Mouse (Mus musculus): ENCODE results near the gene Olfr222.
"Not testable (repeated sequence)": the region's sequence is repeated elsewhere in the genome, so short reads cannot be mapped to it uniquely, and the experiment has no call there.

Olfr222 gene

DNA sequence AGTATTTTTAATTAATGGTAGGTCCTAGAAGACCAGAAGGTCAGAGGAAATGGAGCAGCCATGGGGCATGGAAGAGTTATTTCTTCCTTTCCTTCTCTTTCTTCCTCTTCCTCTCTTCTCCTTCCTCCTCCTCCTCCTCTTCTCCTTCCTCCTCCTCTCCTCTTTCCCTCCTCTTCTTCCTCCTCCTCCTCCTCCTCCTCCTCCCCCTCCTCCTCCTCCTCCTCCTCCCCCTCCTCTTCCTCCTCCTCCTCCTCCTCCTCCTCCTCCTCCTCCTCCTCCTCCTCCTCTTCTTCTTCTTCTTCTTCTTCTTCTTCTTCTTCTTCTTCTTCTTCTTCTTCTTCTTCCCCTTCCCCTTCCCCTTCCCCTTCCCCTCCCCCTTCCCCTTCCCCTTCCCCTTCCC lies at the start of gene Olfr222:
Olfr222 (minus strand) TSS at position 101 of the 400 bp plus-strand sequence.
- not testable (repeated sequence) for DNase-seq (ENCODE audit: low spot score)

DNA sequence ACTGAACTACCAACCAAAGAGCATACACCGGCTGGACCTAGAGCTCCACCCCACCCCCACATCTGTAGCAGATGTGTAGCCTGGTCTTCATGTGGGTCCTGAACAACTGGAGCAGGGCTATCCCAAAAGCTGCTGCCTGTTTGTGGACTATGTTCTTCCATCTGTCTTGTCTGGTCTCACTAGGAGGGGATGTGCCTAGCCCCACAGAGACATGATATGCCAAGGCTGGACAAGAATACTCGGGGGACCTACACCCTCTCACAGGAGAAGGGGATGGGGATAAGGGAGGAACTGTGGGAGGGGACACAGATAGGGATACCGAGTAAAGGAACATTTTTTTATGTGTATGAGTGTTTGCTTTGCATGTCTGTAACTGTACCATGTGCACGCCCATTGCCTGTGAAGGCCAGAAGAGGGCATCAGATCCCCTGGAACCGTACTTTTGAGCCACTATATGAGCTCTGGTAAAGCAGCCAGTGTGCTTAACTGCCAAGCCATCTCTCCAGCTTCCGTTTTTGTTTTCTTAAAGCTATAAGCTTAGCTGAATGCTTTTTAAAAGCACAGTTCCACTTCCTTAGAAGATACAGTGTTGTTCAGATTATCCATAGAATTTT lies 48.1 kb upstream of the Olfr222 start:
- DNase-seq (ENCODE audit: low spot score) = peak; percentile 5

DNA sequence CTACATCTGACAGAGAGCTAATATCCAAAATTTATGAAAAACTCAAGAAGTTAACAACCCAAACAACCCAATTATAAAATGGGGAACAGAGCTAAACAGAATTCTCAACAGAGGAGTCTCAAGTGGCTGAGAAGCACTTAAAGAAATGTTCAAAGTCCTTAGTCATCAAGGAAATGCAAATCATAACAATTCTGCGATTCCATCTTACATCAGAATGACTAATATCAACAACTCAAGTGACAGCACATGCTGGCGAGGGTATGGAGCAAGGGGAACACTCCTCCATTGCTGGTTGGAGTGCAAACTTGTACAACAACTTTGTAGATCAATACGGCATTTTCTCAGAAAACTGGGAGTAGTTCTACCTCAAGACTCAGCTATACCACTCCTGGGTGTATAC lies 46.2 kb upstream of the Olfr222 start:
- no peak for DNase-seq (ENCODE audit: low spot score)

DNA sequence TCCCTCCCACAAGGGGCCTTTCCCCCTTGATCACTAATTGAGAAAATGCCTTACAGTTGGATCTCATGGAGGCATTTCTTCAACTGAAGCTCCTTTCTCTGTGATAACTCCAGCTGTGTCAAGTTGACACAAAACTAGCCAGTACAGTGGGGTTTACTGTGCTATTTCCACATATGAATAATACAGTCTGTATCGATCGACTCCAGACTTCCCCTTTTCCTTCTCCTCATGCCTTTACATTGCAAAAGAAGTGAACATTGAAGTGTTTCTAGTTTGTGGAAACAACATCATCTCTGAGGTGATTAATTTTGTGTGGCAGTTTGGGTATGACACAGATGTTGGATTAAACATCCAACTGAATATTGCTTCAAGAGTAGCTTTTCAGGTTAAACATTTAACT lies 41.0 kb upstream of the Olfr222 start:
- DNase-seq (ENCODE audit: low spot score) = not testable (repeated sequence)

DNA sequence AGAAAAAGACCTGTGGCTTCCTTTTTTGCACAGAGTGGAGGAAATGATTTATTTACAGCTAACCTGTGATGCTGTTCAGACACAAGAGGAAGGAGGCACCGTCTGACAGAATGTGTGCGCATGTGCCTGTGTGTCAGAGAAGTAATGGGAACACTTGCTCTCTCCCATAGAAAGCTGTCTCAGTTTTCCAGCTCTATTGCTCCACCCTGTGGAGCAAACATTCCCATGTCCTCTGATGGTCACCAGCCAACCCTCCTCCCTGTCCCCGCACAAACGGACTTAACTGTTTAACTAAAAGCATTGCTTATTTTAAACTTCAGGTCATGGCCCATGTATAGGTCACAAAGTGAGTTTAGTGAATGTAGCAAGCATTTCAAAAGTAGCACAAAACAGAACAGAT lies 38.1 kb upstream of the Olfr222 start:
- no peak for DNase-seq (ENCODE audit: low spot score)

DNA sequence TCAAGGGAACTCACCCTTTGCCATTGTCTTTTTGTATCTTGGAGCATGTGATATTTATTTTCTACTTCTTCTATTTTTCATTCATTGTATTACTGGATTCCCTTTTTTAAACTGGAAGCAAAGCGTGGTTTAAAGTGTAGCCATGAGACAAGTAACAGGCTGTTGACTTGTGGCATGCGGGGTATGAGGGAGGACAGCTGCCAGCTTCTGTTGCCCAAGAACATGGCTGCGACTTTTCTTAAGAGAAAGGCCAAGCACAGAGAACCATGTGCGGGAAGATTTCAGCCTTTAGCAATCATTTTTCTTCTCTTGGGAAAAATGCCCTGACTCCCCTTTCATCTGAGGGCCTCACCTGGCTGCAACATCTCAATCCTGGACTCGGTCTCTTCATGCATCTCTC lies 35.6 kb upstream of the Olfr222 start:
- no peak for DNase-seq (ENCODE audit: low spot score)

DNA sequence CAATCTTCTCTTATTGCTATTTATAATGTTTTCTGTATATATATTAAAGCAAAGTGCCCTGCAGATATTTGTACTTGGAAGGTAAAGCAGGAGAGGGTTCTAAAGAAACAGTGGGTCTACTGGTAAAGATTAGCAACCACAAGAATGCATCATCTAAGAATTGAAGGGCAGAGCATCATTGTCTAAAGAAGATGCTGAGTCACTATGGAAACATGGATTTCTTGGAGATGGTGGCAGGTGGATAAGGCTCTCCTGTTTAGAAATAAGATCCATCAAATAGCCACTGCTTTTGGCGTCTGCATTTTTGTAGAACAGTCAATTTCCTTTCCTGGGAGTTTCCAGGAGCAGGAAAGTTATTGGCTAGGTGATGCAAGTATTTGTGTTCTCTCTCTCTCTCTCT lies 26.3 kb upstream of the Olfr222 start:
- DNase-seq (ENCODE audit: low spot score) = no peak

DNA sequence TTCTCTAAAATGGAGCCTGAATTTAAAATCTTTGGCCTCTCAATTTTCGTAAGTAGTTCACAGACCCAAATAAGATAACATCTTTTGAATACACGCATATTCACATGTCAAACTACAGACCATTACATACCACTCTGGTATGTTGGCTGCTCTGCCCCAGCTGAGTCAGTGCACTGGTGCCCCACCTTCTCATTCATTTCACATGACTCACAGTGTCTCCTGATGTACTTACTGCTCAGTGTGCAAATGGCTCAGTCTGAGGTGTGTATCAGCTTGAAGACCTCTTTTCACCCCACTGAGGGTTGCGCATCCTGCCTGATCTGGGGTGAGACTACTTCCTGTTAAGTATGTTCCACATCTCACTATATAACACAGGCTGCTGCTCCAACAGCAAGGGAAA lies 24.8 kb upstream of the Olfr222 start:
- no peak for DNase-seq (ENCODE audit: low spot score)

DNA sequence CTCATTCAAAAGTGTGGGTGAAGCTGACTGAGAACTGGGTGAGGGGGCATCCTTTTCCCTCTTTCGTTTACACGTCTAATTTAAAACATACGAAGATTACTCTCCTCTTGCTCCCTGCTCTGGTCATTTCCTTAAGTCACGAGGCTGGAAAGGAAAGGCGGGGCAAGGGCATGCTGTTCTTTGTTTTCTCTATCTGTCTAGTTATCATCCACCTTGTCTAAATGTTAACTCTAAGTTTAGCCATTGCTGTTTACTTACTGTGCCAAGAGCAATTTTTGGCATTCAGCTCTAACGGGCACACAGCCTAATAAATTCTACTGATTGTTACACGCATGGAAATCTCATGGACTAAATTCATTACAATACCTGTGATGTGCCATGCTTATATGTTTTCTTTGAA lies 23.2 kb upstream of the Olfr222 start:
- no peak for DNase-seq (ENCODE audit: low spot score)

DNA sequence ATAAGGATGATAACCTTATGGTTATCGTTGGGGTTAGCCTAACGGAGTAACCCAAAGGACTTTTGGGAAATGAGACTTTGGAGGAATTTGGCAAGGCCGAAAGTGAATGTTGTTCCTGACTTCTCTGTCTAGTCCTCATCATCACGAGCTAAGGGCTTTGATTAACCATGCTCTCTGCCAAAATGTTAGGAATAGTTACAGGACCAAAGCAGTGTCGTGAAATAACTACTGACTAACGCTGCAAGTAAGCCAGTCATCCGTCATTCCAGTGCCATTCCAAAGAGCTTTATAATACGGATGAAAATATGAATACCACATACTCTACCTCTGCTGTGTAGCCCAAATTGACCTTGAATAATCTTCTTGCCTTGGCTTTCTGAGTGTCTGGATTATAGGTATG lies 20.9 kb upstream of the Olfr222 start:
- DNase-seq (ENCODE audit: low spot score) = no peak

DNA sequence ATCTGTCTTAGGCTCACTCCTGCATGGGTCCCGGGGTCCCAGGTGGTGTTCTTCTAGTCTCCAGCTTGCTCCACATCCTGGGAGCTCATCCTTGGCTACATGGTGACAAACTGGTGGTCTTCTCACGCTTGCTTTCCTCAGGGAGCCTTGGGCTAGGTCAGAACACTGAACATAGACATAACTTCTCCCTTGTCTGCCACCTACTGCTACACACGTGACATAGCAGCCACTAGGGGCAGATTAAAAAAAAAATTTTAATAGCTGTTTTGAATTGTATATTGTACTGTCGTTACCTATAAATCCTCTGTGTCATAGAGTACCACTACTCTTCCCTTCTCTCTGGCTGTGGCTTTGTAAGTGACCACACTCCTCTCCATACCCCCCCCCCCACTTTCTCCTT lies 20.1 kb upstream of the Olfr222 start:
- no peak for DNase-seq (ENCODE audit: low spot score)

DNA sequence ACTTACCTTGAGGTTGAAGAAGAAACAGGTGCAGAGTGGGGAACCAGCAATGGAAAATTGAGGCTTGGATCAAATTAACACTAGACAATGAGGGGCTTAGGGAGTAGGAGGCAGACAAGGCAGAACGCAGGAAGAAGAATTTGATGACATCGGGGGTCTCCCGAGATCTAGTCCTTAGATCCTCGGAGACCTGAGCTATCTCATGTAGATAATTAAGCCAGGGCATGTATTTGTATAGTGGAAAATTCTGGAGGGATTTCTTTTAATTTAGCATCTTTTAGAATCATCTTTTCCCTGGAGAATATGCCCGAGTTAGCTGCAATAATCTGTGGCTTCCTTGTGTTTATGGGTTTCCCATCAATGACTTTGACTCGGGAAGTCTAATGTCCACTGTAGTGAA lies 17.2 kb upstream of the Olfr222 start, which contains the start of gene Olfr223:
Olfr223 (minus strand) TSS at position 101 of the 400 bp plus-strand sequence.
- no peak for DNase-seq (ENCODE audit: low spot score)

DNA sequence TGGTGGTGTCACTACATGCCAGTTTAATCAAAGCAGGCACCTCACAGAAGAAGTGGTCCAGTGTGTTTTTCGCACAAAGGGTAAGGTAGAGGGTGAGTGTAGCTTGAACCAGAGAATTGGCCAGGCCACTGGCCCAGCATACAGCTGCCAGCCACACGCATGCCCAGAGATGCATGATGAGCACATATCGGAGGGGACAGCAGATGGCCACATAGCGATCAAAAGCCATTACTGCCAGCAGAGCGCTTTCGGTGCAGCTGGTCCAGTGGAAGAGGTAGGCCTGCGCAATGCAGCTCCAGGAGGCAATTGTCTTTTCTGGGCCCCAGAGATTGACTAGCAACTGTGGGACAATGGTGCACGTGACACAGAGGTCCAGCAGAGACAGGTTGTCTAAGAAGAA lies 13.5 kb upstream of the Olfr222 start:
- no peak for DNase-seq (ENCODE audit: low spot score)

DNA sequence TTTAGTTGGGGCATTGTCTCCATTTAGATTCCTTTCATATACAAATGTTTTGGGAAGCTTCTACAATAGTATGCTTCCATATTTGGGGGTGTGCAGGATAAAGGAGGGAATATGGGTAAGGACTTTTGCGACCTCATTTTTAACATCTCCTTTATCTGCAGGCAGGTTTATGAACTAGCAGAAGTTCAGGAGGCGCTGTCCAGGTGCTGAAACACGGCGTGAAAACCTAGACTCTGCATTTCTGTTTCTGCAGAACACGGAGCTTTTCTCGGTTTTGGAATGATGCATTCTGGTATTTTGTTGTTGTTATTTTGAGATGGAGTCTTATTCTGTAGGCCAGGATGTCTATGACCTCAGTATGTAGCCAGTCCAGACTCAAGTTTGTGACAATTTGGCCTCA lies 8.5 kb upstream of the Olfr222 start:
- no peak for DNase-seq (ENCODE audit: low spot score)

DNA sequence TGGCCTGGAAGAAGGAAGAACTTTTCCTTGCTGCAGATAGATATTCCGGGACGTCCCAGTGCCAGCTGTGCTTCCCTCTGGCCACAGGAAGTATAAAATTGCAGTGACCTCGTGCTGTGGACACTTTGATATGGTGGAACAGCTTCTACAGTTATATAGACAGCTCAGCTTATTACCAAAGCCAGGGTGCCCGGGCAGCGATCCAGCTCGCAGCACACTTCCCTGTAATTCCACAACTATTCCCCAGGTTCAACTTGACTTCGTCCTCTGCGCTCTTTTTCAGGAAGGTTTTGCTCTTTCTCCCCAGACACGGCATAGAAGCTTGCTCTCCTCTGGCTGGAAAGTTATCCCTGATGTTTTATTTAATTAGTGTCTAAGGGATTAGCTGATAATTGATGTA lies 309 bp downstream of the Olfr222 start:
- DNase-seq (ENCODE audit: low spot score) = no peak

DNA sequence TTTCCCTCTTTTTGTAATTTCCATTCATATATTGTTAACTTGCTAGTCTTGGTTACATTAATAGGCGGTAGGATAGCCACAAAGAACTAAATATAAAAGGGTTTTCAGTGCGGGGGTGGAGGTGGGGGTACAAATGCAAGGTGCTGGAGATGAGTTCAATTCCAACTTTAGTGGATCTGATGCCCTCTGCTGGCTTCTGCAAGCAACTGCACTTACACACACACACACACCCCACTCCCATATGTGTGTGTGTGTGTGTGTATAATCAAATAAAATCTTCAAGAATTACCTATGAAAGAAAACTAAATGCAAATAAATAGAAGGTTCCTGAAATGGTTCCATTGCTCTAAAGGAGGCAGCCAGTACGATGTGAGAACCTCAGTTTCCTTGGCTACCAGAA lies 6.7 kb downstream of the Olfr222 start:
- no peak for DNase-seq (ENCODE audit: low spot score)

DNA sequence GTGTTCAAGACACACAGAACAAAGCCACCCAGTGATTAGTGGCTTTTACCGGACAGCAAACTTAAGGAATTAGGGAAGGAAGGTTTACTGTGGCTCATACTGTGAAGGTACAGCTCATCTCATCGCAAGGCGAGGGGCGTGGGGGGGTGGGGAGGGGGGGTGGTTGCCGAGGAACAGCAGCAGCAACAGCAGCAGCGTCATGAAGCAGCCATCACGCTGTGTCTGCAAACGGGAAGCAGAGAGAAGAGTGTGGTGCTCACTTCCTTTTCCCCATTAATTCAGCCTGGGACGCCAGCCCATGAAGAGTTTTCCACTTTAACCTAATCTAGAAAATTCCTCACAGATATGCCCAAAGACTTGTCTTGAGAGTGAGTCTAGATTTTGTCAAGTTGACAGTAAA lies 13.2 kb downstream of the Olfr222 start:
- DNase-seq (ENCODE audit: low spot score) = no peak

DNA sequence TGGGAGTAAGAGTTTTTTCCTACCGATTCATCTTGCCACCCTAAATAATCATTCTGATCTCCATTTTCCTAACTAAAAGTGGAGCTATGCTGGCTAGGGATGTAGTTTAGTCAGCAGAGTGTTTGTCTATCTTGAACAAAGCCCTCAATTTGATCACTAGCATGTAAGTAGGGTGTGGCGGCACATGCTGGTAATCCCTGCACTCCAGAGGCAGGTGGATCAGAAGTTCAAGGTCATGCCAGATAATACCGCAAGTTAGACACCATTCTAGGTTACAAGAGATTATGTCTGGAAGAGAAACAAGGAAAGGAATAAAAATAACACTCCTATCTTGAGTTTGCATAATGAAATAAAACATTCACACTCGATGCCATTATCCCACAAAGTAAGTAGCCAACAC lies 13.7 kb downstream of the Olfr222 start:
- no peak for DNase-seq (ENCODE audit: low spot score)

DNA sequence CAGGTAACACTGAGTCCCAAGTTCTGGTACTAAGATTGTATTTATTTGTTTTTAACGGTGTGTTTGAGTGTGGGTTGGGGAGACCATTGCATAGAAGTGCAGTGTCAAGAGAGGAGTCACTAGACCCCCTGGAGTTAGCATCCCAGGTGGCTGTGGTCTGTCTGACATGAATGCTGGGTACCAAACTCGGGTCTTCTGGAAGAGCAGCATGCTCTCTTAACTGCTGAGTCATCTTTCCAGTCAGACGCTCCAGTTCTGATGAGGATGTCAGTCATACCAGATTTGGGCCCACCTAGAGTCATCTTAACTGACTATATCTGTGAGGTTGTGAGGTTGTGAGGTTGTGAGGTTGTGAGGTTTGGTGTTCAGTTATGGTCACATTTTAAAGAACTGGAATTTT lies 15.1 kb downstream of the Olfr222 start:
- DNase-seq (ENCODE audit: low spot score) = no peak

DNA sequence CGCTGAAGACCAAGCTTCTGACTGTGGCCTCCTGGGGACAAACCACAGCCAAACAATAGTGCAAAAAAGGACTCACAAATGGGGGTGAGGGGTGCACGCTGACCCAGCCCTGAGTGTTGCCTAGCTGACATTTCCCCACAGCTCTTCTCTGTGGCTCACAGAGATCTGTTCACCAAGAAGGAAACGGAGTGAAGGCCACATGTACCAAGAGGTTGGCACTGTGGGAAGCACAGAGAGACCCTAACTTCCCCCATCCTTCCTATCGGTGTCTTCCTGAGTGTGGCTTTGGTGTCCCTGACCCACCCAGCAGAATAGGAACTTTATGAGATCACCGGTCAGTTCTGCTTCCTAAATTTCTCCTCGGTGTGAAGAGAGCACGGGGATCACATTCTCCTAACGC lies 21.5 kb downstream of the Olfr222 start:
- no peak for DNase-seq (ENCODE audit: low spot score)

DNA sequence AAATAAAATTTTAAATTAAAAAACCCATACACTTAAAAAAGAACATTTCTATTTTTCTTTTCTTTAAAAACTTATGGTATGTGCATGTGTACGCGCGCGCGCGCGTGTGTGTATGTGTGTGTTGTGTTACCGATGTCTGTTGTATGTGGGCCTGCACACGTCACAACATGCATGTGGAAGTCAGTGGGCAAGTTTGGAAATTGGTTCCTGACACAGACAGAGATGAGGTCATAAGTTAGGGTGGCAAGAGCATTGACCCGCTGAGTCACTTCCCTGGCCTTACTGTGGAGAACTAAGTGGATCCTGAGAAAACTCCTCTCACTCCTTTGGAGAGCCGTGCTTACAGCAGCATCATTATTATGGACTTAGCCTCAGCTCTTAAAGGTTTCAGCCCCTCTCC lies 21.9 kb downstream of the Olfr222 start:
- DNase-seq (ENCODE audit: low spot score) = no peak

DNA sequence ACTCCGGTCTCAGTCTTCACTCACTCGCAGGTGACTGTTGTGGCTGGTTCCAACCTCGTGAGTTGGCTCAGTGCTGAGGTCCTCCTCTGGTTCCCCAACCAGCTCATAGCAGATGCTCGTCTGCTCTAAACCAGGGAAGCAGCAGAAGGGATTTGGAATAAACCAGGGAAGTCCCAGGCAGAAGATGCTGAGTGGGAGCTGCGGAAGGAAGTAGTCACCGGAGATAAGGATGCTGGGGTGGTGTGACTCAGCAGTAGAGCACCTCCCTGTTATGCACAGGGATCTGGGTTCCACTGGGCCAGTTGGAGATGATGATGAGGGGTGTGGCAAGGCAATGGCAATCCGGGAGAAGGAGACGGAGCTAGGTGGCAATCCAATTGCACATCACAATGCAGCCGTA lies 32.0 kb downstream of the Olfr222 start:
- DNase-seq (ENCODE audit: low spot score) = no peak

DNA sequence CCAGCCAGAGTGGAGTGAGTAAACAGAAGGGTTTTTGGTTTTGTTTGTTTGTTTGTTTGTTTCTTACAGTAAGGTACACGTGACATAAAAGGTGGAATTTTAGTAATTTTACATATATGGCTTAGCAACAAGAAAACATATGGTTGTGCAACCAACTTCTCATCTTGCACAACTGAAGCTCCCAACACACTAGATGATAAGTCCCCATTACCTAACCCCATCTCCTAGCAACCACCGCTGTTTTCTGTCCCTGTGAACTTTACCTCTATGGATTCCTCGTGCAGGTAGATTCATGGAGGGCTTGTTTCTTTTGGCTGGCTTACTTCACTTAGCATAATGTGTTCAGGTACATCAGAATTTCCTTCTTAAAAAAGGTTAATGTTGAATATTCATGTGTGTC lies 32.7 kb downstream of the Olfr222 start:
- peak; percentile 54 for DNase-seq (ENCODE audit: low spot score)

DNA sequence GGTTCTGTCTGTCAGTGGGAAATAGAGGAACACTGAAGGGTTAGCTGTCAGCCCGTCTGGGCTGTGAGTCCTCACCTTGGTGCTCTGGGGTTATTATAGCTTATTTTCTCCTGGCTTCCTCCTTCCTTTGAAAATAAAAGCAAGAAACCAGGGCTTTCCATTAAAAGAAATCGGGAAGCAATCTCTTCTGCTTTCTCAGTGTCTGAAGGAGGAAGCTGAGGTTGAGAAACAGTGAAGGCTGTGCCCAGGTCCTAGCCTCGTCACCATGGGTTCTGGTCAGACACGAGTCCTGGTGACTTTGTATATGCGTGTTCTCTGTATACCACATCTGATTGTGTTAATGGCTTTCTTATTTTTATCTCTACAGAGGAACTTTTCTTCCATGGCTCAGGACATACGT lies 33.6 kb downstream of the Olfr222 start:
- DNase-seq (ENCODE audit: low spot score) = no peak

DNA sequence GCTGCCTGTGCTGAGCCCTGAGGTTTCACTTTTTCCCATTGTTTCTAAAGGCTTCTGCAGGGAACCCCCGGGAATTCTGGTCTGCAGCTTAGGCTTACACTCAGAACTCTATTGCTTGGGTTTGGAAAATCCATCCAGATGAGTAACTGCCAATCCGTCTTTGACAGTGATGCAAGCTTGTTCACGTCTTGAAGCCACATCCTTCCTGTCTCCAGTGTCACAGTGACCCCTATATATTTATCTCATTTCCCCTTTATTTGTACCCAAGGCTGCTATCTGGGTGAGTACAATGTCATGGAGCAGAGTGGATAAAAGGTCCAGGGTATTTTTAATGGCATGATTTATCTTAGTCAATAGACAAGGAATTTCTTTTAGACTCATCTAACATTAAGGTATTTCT lies 34.7 kb downstream of the Olfr222 start, which contains the start of gene Nlrp3:
Nlrp3 (plus strand) TSS at position 245 of the 400 bp plus-strand sequence.
- DNase-seq (ENCODE audit: low spot score) = no peak

Data from yolk sac, embryonic 10.5 days (tissue).